Mouse (Mus musculus) megakaryocyte-erythroid progenitor cell, adult 5 weeks (primary cell): ENCODE results near the gene Hmox1. TPM values are rescaled to one million over a fixed set of nuclear protein-coding genes. Genes with fewer than 3 reads are reported as not detected.

Source experiments
- polyA plus RNA-seq: library from polyadenylated mRNA; stranded (reverse); fragments of >175 nt; gene quantifications from 2 replicates; pipeline ENCODE4 v1.2.3, GENCODE M21; 2012

Hmox1 gene
- 7.5 and 8.5 TPM in 2 replicates for polyA plus RNA-seq

GRCm38 (mm10) chr8:75093399-75094156, at the start of gene Hmox1:
Gene Hmox1, plus strand, starts transcription at chr8:75093621.

GRCm38 (mm10) chr8:75109236-75109967, 16.0 kb downstream of the Hmox1 start, which contains the start of gene Mcm5:
Gene Mcm5, plus strand, starts transcription at chr8:75109569.

Other genes starting within 250 kb of the Hmox1 start
- gene Isx, start 220.4 kb upstream of the Hmox1 start, polyA plus RNA-seq, result not detected in 2 replicates
- gene Hmgxb4, start 100.3 kb upstream of the Hmox1 start, polyA plus RNA-seq, result 7.4 and 8.5 TPM in 2 replicates
- 15.1 and 28.3 TPM in 2 replicates for gene Tom1, start 59.9 kb upstream of the Hmox1 start, polyA plus RNA-seq
- gene Mcm5, start 15.9 kb downstream of the Hmox1 start, polyA plus RNA-seq, result 94.9 and 105 TPM in 2 replicates
- gene Rasd2, start 120.3 kb downstream of the Hmox1 start, polyA plus RNA-seq, result 0.09 and 0.24 TPM in 2 replicates